Mouse (Mus musculus): ENCODE measurements around the gene Eef1akmt3. TPM values are rescaled to one million over a fixed set of nuclear protein-coding genes. Genes with fewer than 3 reads are reported as not detected.
A peak's percentile ranks its signal among the peaks of the same experiment; 100 is the strongest.

The Eef1akmt3 gene
- under 1 TPM; 0.12 to 0.20 TPM for total RNA-seq (2021)
- long read RNA-seq, experiment 1 = 0 reads
- long read RNA-seq, experiment 2 = 0 reads

DNA sequence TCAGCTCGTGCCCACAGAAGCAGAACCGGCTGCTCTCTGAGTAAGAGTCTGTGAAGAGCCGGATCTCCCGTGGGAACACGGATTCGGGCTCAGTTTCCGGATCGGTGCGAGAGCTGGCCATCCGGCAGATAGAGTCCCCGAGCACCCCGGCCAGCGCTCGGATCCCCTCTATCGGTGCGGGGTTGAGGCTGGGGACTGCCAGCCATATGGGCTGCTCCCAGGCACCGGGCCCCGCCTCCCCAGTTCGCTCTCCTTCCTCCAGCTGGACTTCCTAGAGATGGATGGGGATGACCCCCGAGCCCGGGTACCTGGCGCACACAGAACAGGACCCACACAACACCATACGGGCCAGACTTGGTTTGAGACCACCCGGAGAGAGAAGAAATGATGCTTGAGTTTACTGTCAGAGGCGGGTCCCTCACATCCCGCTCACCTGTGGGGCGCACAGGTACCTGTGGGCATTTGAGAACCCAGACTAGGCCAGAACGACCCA, at the start of gene Eef1akmt3, which contains the start of gene Mettl1:
Gene Eef1akmt3 (minus strand): TSS at position 240 of the 493 bp plus-strand sequence.
Gene Mettl1 (plus strand): TSS at position 141 of the 493 bp plus-strand sequence.
- peak in 1 of 2 experiments; percentile 28 for DNase-seq (ENCODE audit: low spot score in 2 of 2)
- Histone ChIP-seq H3K4me3 (peak within 1 kb of the TSS; percentile 99), H3K27ac (peak within 1 kb of the TSS; percentile 77)
- TF ChIP-seq CTCF (conservative IDR thresholded peaks at IDR 0.05) = no peak

DNA sequence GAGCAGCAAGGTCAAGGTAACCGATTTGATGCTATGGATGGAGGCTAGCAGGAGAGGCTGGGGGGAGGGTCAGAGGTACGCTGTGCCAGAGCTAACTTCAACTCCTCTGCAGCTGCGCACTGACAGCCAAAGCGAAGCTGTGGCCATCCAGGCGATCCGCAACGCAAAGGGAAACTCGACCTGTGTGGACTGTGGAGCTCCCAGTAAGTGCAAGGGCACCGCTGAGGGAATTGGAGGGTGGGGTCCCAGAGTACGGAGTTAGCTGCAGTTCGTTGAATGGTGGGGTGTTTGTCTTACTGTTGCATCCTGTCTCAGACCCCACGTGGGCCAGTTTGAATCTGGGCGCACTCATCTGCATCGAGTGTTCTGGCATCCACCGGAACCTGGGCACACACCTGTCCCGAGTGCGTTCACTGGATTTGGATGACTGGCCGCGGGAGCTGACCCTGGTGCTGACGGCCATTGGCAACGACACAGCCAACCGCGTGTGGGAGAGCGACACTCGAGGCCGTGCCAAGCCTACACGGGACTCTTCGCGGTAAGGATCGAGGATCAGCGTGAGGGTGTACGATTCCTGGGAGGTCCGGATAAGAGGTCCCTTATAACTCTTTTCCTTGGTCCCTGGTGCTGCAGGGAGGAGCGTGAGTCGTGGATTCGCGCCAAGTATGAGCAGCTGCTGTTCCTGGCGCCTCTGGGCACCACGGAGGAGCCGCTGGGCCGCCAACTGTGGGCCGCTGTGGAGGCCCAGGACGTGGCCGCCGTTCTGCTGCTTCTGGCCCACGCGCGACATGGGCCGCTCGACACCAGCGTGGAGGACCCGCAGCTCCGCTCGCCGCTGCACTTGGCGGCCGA, 49.5 kb upstream of the Eef1akmt3 start:
- no peak for TF ChIP-seq CTCF (conservative IDR thresholded peaks at IDR 0.05)
- Histone ChIP-seq H3K27ac (peak overlapping the region; percentile 80), H3K4me3 (peak overlapping the region; percentile 35)
- DNase-seq (ENCODE audit: low spot score in 2 of 2) = no peak

DNA sequence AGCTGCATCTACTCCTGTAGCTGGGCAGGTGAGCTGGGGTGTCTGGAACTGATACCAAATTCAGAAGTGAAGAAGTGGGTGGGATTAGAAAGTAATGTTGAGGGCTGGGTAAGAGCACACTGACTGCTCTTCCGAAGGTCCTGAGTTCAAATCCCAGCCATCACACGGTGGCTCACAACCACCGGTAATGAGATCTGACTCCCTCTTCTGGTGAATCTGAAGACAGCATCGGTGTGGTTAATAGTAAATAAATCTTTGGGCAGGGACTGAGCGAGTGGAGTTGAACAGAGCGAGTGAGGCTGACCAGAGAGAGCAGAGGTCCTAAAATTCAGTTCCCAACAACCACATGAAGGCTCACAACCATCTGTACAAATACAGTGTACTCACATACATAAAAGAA, 44.3 kb upstream of the Eef1akmt3 start:
- no peak for DNase-seq (ENCODE audit: low spot score in 2 of 2)
- H3K27ac ChIP-seq = no peak overlapping the region
- TF ChIP-seq CTCF (conservative IDR thresholded peaks at IDR 0.05) = peak; percentile 59
- no peak overlapping the region for H3K4me3 ChIP-seq

DNA sequence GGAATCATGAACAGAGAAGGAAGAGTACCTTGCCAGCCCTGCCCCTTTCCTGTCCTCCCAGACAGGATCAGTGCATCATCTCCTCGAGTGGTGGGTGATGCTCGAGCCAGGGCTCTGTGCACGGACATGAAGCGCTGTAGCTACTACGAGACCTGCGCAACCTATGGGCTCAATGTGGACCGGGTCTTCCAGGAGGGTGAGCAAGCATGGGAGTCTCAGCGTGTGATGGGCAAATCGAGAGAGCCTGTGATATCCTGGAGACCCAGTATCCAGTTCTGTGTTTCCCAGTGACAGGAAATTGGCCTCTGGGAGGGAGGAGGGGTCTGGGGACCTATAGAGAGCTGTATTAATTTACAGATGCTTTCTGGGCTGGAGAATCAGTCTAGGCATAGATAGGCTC, 43.7 kb upstream of the Eef1akmt3 start:
- Histone ChIP-seq H3K27ac (no peak overlapping the region), H3K4me3 (no peak overlapping the region)
- no peak for DNase-seq (ENCODE audit: low spot score in 2 of 2)
- TF ChIP-seq CTCF (conservative IDR thresholded peaks at IDR 0.05) = no peak

DNA sequence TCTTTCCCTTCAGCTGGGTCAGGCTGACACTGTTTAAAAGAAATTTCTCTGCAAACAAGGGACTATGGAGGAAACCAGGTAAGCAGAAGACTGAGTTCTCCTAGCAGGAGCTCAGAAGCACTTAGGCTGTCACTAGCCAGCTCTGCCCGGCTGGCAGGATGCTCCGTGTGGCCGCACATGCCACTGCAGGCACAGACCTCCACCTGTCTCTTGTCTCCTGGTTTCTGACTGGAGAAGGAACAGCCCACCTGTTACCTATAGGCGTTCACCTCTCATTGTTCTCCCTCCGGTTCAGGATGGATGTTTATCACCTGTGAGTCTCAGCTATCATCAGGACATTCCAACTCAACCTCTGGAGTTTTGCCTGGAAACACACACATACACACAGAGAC, 42.6 kb upstream of the Eef1akmt3 start:
- Histone ChIP-seq H3K4me3 (no peak overlapping the region), H3K27ac (no peak overlapping the region; the same call in 1 of the 2 replicates)
- TF ChIP-seq CTCF (conservative IDR thresholded peaks at IDR 0.05) = no peak; the same call in 1 of the 2 replicates
- DNase-seq (ENCODE audit: low spot score in 2 of 2) = no peak

DNA sequence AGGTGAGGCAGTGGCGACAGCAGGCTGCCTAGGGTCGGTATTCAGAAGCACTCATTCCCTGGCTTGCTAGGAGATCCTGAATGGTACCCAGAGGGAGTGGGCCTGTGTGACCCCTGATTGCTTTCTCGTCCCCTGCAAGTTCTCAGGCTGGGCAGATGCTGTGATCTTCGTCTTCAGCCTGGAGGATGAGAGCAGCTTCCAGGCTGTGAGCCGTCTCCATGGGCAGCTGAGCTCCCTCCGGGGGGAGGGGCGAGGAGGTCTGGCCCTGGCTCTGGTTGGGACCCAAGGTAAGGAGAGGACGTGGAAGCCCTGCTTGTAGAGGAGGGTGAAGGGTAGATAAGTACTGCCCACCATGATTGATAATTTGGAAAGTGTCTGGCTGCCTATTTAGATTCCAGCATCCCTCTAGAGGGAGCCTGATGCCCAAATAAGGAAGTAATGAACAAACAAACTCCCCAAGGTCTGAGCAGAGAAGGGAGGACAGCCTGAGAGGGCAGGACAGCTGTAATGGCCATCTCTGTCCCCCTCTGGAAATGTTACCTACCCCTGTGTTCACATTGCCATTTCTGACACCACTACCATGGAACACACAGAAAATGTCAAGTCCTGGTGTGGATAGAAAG, 42.1 kb upstream of the Eef1akmt3 start:
- H3K4me3 ChIP-seq = no peak overlapping the region

DNA sequence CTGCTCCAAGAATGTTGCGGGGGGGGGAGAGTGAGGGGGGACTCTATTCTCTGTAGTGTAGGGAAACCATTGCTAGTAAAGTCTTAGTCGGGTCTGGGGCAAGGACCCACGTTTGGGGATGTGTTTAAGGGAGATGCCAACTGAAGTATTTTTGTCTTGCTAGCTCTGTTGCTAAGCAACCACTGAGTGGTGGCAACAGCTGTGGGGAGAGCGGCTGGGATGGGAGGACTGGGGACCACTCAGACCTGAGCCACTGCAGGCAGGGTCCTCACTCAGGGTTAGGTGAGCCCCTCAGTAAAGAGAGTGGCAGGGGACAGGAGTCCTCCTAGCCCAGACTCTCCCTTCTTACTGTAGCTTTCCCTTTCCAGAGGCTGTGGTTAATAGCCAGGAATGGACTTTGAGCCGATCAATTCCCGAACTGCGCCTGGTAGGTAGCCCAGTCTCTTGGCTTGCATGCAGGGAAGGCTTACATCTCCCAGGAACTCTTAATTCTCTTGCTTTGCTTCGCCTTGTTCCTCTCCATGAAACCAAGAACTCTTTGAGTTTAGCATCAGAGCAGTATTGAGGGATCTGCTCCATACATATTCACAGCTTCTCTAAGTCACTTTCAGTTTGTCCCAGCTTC, 40.8 kb upstream of the Eef1akmt3 start:
- H3K27ac ChIP-seq = peak overlapping the region; percentile 98
- no peak for DNase-seq (ENCODE audit: low spot score in 2 of 2)
- no peak for TF ChIP-seq CTCF (conservative IDR thresholded peaks at IDR 0.05)

More for the DNA sequence above, 42.1 kb upstream of the Eef1akmt3 start:
- TF ChIP-seq CTCF (conservative IDR thresholded peaks at IDR 0.05) = peak; percentile 30
- peak overlapping the region; percentile 98 for H3K27ac ChIP-seq
- DNase-seq (ENCODE audit: low spot score in 2 of 2) = no peak

DNA sequence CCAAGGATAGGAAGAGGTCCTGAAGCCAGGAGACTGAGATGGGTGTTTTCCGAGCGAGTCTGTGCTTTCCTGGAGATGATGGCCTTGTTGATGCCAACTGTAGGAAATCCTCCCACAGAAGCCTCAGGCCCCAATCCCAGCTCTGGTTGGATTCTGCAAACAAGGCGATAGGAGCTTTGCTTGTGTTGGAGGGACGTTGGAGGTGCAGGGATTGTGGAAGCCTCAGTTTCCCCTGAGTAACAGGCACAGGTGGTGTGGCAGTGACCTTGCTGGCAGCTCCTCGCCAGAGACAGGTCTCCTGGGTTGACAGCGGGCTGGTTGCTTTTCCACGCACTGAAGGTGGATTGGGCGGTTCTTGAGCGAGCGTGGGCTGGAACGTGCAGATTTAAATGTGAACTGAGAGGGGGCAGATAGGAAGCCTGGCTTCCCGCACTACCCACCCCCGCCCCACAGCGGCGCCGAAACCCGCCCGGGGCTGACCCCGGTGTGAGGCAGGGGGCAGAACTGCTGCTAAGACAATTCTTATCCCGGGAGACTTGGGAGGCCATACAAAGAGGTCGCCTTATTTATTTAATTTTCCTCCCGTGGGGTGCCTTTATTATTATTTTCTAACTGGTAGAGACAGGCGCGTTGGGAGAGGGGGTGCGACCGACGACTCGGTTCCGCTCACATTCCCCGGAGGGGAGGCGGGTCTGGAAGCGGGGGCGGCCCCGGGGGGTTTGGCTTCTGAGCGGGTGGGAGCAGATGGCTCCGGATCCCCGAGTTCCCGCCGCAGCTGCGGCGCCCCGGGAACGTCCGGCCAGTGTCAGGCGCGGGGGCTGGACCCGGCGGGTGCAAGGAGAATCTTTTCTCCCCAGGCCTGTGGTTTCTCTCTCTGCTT, 39.8 kb upstream of the Eef1akmt3 start:
- H3K27ac ChIP-seq = peak overlapping the region; percentile 98
- peak; percentile 72 to 77 for DNase-seq (ENCODE audit: low spot score in 2 of 2)
- H3K4me3 ChIP-seq = peak overlapping the region; percentile 81
- peak; percentile 47 for TF ChIP-seq CTCF (conservative IDR thresholded peaks at IDR 0.05)

More for the DNA sequence above, 40.8 kb upstream of the Eef1akmt3 start:
- peak overlapping the region; percentile 81 for H3K4me3 ChIP-seq

DNA sequence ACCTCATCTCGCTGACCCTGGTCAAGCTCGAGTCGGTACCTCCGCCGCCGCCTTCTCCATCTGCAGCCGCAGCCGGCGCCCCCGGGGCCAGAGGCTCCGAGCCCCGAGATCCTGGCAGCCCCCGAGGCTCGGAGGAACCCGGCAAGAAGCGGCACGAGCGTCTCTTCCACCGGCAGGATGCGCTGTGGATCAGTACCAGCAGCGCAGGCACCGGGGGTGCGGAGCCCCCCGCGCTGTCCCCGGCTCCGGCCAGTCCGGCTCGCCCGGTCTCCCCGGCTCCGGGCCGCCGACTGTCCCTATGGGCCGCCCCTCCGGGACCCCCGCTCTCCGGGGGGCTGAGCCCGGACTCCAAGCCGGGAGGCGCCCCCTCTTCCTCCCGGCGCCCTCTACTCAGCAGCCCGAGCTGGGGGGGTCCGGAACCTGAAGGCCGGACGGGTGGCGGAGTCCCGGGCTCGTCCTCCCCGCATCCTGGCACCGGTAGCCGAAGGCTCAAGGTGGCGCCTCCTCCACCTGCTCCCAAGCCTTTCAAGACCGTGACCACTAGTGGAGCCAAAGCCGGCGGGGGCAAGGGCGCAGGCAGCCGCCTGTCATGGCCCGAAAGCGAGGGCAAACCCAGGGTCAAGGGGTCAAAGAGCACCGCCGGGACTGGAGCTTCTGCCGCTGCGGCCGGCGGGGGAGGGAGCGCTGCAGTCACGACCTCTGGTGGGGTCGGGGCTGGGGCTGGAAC, 38.5 kb upstream of the Eef1akmt3 start:
- DNase-seq (ENCODE audit: low spot score in 2 of 2) = no peak
- TF ChIP-seq CTCF (conservative IDR thresholded peaks at IDR 0.05) = peak; percentile 67
- Histone ChIP-seq H3K4me3 (peak overlapping the region; percentile 81), H3K27ac (peak overlapping the region; percentile 98)

DNA sequence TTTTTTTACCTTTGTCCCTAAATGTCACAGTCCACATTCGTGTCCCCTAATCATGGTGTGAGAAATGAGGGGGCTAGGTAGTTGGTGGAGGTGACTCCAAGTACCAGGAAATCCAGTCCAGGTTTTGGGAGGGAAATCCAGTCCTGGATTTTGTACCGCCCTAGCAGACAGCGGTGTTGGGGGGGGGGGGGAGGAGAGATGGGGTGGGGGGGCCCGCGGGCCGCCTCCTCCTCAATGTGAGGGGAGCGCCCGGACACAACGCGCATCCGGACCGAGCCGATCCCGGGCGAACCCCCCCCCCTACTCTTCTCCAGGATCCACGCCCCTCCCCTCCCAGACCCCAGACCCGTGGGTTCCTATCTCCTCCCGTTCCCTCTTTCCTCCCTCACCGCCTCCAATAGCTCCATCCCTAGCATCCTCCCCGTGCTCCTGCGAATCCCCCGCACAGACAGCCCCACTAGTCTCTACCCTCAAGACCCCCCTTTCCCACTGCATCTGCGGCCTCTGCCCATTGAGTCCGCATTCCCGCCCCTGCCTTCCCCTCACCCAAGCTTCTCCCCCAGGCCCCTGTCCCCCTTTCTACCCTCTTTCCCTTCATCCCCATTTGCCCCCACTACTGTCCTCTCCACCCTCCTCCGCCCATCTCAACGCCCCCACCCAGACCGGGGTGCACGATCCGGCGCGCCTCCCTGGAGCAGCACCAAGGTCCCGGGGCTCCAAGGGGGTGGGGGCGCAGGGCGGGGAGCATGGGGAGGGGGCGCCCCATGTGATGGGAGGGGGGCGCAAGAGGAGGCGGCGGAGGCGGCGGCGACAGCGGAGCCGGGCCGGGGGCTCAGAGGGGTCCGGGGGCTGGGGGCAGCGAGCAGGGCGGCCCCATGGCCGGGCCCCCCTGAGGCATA, 37.6 kb upstream of the Eef1akmt3 start:
- H3K4me3 ChIP-seq = peak overlapping the region; percentile 81
- DNase-seq (ENCODE audit: low spot score in 2 of 2) = peak in 1 of 2 experiments; percentile 74
- no peak for TF ChIP-seq CTCF (conservative IDR thresholded peaks at IDR 0.05)
- H3K27ac ChIP-seq = peak overlapping the region; percentile 98
